Mouse (Mus musculus): ENCODE results near the gene Smarcal1. TPM values are rescaled to one million over a fixed set of nuclear protein-coding genes. Genes with fewer than 3 reads are reported as not detected.

Gene Smarcal1
- total RNA-seq, 2 experiments from 2014 or later, result 26.3 to 27.6 TPM

- no peak for DNase-seq (ENCODE audit: low spot score in 2 of 2)
These were observed 4.5 kb downstream of the Smarcal1 start for GRCm38 (mm10) chr1:72587532-72587931.

GRCm38 (mm10) chr1:72588763-72589162 lies 5.7 kb downstream of the Smarcal1 start:
- no peak for DNase-seq (ENCODE audit: low spot score in 2 of 2)

DNA sequence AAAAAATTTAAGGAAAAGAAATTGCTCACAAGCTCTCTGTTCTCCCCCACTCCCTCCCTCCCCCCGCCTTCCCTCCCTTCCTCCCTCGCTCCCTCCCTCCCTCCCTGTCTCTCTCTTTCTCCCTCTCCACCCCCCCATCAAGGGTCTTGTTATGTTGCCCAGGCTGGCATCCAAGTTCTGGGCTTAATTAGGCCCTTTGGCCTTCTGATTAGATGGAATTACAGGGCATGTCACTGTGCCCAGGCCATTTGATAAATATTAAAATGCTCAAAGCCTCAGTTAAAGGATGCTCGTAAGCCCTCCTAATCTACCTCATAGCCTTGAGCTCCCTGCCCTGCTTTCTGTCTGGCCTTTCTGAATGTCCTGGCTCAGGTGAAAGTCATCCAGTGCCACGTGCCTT lies 7.6 kb downstream of the Smarcal1 start:
- DNase-seq (ENCODE audit: low spot score in 2 of 2), result no peak

DNA sequence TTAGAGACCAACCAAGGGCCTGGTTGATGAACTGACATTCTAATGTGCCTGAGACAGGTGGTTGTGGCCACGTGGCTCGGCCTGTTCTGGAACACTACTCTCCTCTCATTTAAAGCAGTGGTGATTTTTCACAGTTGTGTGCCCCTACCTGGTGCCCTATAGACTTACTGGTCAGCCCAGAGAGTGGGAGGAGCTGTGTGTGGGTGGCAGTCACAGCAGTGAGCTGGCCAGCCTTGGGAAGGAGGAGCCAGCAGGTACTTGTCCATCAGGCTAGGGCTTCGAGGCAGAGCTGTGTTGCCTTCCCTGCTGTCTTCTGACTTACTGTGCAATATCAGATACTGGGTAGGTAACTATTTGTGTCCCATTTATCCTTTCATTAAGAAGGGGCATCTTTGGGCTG lies 9.3 kb downstream of the Smarcal1 start:
- DNase-seq (ENCODE audit: low spot score in 2 of 2), result no peak

DNA sequence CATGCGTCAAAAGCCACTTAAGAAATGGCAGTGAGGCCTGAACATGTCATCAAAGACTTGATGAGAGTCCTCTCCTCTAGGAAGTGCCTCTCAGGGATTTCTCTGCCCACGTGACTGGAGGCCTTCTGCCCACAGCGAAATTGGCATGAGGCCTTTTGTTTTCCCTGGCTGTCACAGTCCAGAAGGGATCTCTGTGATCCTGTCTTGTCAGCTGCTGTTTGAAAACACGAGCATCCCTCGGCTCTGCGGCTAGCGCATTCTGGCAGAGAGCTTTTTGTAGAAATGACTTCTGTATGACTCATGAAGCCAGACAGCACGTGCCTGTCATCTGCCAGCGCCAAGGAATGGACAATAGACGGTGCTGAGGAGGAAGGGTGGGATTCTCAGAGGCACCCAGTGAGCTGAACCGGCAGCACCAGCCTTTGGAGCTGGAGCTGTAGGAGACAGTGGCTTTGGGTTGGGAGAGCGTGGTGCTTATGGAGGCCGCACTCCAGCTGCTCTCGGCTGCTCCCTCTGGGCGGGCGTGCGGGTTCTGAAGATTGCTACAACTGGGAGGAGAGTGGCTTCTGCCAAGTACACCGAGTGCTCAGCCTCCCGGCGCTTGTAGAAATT lies 10.4 kb downstream of the Smarcal1 start:
- peak in 1 of 2 experiments; percentile 42 for DNase-seq (ENCODE audit: low spot score in 2 of 2)

DNA sequence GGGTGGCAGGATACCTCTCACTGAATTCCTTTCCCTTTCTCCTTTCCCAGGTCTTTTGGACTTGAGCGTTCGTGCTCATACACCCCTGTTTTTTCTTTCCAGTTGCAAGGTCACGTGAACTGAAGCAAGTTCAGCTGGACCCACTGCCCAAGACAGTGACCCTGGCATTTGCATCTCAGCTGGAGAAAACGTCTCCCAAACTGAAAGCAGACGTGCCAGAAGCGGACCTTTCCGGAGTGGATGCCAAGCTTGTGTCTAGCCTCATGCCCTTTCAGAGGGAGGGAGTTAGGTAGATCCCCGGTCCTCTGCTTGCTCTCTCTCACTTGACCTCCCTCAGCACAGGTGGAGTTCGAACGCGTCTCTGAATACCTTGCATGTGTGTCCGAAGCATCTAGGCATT lies 12.6 kb downstream of the Smarcal1 start:
- DNase-seq (ENCODE audit: low spot score in 2 of 2), result no peak

- no peak for DNase-seq (ENCODE audit: low spot score in 2 of 2)
These were observed 13.2 kb downstream of the Smarcal1 start for GRCm38 (mm10) chr1:72596231-72596630.

DNA sequence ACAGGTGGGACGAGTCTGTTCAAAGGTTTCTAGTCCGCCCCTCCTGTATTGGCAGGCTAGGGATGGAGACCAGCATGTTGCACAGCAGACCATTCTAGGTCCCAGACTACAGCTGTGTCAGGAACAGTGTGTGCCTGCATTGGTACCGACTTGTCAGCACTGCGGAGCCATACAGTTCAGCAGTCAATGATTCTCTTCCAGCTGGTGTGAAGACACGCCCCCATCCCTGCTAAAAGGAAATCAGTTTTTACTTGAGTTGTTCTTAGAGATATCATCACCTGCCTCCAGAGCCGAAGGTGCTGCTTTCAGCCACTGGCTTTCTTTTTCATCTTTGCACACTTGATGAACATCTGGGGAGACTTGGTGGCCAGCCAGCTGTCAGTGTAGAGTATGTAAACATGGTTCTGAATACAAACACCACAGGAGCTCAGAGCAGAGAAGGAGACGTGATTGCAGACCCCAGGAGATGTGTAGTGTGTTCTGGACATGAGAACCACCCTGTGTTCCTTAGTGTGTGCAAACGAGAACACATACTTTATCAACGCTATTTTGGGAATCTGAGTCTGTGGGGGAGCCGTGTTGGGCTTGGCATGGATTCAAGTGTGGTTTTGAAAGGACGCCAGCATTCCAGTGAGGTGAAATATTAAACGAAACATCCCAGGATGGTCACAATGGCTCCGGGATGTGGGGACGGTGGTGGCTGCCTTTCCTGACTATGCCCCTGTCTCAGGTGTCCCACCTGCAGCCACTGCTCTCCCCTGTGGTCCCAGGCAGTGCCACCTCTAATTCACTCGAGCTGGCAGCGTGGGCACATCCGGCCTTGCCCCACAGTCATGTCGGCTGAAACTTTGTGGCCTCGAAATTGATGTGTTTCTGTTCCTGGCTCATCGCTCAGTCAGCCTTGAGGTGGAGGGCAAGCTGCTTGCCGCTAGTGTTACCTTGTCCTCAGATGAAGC lies 16.4 kb downstream of the Smarcal1 start:
- no peak for DNase-seq (ENCODE audit: low spot score in 2 of 2)

- no peak for DNase-seq (ENCODE audit: low spot score in 2 of 2)
These were observed 17.7 kb downstream of the Smarcal1 start for GRCm38 (mm10) chr1:72600778-72601177.

- no peak for DNase-seq (ENCODE audit: low spot score in 2 of 2)
These were observed 18.2 kb downstream of the Smarcal1 start for GRCm38 (mm10) chr1:72601233-72601632.

- no peak for DNase-seq (ENCODE audit: low spot score in 2 of 2)
These were observed 19.1 kb downstream of the Smarcal1 start for GRCm38 (mm10) chr1:72602186-72602585.

- DNase-seq (ENCODE audit: low spot score in 2 of 2), result no peak
These were observed 19.8 kb downstream of the Smarcal1 start for GRCm38 (mm10) chr1:72602803-72603202.

- no peak for DNase-seq (ENCODE audit: low spot score in 2 of 2)
These were observed 23.2 kb downstream of the Smarcal1 start for GRCm38 (mm10) chr1:72606186-72606673.

DNA sequence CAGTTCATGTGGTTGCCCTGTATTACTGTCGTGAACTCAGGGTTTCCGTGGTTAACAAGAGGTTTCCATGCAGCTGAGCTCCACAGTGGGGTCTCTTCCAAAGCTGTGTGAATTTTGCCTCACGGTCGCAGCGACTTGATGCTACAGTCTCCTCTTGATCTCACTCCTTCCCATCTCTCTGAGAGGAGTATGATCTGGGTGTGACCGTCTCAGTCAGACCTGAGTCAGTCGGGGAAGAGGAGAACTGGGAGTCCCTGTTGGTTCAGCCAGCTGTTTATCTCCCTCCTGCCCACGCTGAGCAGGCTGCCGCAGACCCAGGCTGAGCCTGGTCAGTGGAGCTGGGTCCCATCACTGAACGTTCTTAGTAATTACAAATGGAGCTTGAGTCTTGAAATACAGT lies 26.1 kb downstream of the Smarcal1 start:
- no peak for DNase-seq (ENCODE audit: low spot score in 2 of 2)

DNA sequence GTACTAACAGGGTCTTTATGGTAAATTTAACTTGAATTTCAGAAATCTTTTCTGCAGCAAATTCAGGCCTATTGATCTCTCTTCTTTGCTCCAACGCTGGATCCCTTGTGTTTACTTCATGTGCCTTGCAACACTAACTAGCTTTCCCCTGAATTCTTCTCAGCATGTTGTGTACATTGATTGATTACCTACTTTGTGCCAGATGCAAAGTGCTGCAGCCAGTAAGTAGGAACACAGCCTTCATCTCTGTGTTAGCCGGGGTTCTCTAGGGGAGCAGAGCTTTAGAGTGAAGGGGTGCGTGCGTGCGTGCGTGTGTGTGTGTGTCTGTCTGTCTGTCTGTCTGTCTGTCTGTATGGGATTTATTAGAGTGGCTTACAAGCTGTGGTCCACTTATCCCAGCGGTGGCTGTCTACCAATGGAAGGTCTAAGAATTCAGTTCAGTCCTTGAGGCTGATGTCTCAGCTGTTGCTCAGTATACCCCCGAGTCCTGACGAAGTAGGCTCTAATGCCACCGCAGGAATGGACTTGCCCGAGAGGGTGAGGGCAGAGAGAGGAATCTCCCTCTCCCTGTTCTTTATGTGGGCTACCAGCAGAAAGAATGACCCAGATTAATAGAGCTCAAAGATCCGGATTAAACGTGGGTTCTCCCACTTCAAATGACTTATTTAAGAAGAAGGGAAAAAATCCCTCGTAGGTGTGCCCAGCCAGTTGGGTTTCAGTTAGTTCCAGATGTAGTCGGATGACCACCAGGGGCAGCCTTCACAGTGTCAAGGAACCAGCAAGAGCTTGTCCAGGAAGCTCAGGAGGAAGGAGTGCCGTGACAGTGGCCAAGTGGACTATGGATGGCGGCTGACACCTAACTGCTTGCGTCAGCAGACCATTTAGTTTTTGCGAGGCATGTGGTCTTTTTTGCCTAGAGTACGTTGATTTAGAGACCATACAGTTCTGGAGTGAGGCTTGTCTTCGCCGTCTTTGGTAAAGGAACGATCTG lies 27.1 kb downstream of the Smarcal1 start:
- DNase-seq (ENCODE audit: low spot score in 2 of 2), result no peak

- DNase-seq (ENCODE audit: low spot score in 2 of 2), result no peak
These were observed 29.1 kb downstream of the Smarcal1 start for GRCm38 (mm10) chr1:72612172-72612571.

DNA sequence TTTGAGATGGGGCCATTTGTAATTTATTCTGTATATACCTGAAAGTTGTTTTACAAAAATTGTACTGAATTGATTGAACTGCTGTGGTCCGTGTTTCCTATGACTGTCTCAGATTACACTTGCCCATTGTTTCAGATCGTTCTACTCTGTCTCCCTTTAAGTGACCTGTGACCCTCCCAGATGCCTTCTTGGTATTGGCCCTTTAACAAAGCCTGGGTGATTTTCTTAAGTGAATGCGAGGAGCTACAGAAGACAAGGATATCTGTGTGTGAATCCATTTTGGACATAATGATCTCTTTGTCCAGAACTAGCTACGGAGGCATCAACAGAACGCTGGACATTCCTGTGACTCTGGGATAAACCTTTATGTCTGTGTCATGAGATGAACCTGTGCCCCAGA lies 52.2 kb downstream of the Smarcal1 start:
- DNase-seq (ENCODE audit: low spot score in 2 of 2), result no peak

DNA sequence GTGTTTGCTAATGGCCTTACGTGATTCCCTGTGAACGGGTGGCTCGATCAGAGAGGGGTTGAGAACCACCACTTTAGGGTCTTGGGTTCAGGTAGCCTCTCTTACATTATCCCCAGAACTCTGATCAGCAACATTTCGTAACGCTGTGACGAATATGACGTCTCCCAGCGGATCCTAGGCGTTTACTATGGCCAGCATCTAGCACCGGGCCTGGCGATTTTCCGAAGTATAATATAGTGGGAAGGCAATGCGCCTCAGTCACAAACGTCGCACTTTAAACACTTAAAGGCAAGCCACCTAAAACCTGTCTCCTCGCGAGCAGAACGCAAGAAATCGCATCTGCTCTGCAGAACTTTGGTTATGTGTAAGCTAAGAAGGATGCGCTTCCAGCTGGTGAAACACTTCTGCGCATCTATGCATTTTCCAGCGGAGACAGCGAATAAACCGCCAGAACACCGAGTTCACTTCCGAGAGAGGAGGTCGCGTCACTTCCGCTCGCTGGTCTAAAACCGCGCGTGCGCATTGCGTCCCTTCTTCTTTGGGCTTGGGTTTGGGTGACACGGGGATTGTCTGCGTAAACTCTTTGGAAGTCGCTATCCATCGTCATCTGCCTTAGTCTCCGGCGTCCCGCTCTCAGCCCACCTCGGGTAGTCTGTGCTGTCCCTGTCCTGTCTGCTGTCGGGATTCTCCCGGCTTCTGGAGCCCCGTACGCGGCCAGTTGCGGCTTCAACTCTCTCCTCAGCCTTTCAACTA lies 57.8 kb downstream of the Smarcal1 start:
- peak in 1 of 2 experiments; percentile 30 for DNase-seq (ENCODE audit: low spot score in 2 of 2)

DNA sequence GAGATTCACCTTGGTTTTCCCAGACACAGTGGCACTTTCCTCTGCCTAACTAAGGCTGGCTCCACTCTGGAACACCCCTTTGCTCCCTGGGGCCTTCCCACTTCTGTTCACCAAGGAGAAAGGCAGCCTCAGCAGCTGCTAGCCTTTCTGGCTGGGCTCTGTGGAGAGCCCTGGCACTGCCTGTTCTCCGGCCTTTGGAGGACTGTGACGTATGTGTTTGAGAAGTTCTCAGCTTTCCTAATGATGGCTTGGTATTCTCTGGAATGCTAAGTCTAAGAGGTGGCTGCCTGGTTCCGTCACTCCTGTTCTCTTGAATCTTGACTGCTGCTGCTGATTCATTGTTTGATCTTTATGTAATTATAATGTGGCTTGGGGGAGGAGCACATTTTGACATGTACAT lies 90.0 kb downstream of the Smarcal1 start:
- DNase-seq (ENCODE audit: low spot score in 2 of 2), result no peak

All from gastrocnemius, postnatal 4 days (tissue).